Mouse (Mus musculus): ENCODE measurements around the gene Mal.

GRCm38 (mm10) chr2:127656086-127656720, at the start of gene Mal:
- TF ChIP-seq TAL1 (IDR thresholded peaks at IDR 0.05; ENCODE audit: low read length), result no peak
- TF ChIP-seq GATA1 (IDR thresholded peaks at IDR 0.05; ENCODE audit: low read length), result no peak

Measured in erythroblast, embryonic 14.5 days (primary cell).